Mouse (Mus musculus) heart, embryonic 10.5 days (tissue): ENCODE data around the gene Nt5c2. TPM values are rescaled to one million over a fixed set of nuclear protein-coding genes. Genes with fewer than 3 reads are reported as not detected.

Experiments used
- DNase-seq: peaks from one replicate; pipeline ENCODE4 v3.0.0-alpha.2; 2017; ENCODE audit warnings: low spot score
- H3K27ac ChIP-seq: fragments of 300-500 bp; sonication (generic); 2 replicates; pipeline ENCODE4 v1.5.1; 2016; ENCODE audit warnings: mild to moderate bottlenecking
- H3K27me3 ChIP-seq: fragments of 300-500 bp; sonication (generic); 2 replicates; pipeline ENCODE4 v1.6.1; 2016; ENCODE audit warnings: mild to moderate bottlenecking; ENCODE audit not compliant: poor library complexity, insufficient read depth, severe bottlenecking
- H3K36me3 ChIP-seq: fragments of 300-500 bp; sonication (generic); 2 replicates; pipeline ENCODE4 v1.6.1; 2016; ENCODE audit warnings: mild to moderate bottlenecking, moderate library complexity
- H3K4me1 ChIP-seq: fragments of 300-500 bp; sonication (generic); 2 replicates; pipeline ENCODE4 v1.6.1; 2016; ENCODE audit warnings: mild to moderate bottlenecking
- H3K4me3 ChIP-seq: fragments of 300-500 bp; sonication (generic); 2 replicates; pipeline ENCODE4 v1.5.1; 2016; ENCODE audit warnings: mild to moderate bottlenecking, moderate library complexity
- H3K9me3 ChIP-seq: fragments of 300-500 bp; sonication (generic); 2 replicates; pipeline ENCODE4 v1.6.1; 2016; ENCODE audit warnings: mild to moderate bottlenecking, moderate library complexity
- WGBS: fragments of 180-500 bp; shearing (Covaris S2); methylation state at CpG from one replicate; pipeline ENCODE4 v1.1.7; 2016; 5-methylcytosine and 5-hydroxymethylcytosine counted together
- polyA plus RNA-seq: library from polyadenylated mRNA; unstranded; fragments of >200 nt; fragmentation: Nextera tagmentation; extraction: Ambion mirVana; gene quantifications from 2 replicates; pipeline ENCODE4 v1.2.1, GENCODE M21; 2016

Nt5c2 gene
- polyA plus RNA-seq, 1 experiment from 2014 or later, result 71.8 TPM

DNA sequence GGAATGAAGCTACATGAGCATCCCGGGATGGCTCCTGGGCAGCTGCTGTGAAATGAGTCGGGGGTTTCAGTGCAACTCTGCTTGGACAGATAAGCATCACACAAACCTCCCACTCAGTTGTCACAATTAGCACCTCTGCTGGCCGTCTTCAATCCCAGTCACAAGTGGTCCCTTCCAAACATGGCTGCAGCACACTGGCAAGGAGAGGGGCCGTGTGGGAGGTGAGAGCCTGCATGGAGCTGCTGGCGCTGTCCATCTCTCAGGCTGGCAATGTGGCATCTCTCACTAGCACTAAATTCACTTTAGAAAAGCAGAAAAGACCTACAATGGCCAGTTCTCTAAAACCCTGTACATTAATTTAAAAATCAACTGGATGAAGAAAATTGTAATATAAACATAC is 116.7 kb downstream of the Nt5c2 start:
- Histone ChIP-seq H3K27me3 (no peaks in the 10 kb centered on the region), H3K4me3 (no peak overlapping the region), H3K9me3 (peaks cover 4% of the 10 kb centered on the region; the same call in 1 of the 2 replicates), H3K27ac (no peak overlapping the region), H3K4me1 (no peaks in the 10 kb centered on the region), H3K36me3 (peaks cover 27% of the 10 kb centered on the region)
- no peak for DNase-seq
- 61% methylated on average over 5 of the region's 5 CpGs for WGBS

DNA sequence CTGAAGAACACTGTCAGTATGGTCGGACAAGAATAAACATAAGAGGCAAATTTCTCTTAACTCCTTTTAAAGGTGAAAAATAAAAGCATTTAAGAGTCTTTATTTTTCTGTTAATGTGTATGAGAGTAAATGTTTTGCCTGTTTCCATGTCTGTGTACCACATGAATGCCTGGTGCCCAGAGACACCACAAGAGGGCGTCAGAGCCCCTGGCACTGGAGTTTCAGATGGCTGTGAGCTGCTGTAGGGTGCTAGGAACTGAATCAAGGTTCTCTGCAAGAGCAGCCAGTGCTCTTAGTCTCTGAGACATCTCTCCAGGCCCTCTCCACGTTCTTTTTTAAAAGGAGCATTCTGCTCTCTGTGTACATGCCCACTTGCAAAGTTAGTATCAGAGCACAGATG is 117.8 kb downstream of the Nt5c2 start:
- 82% methylated on average over 3 of the region's 3 CpGs for WGBS

DNA sequence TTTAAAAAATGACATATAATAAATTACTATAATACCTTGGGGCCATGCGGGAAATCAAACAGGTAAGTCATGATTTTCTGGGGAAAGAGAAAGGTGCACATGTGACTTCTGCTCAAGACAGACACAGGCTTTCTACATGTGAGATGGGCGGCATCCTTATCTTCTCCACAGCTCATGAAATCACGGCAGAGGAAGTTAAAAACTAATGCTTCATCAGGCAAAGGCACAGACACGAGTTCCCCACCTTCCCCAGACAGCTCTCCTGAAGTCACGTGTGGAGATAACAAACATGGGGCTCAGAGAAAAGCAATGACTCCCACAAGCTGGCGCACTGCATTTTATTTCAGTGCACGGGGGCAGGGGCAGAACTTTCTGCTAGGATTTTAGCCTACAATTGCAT is 121.5 kb downstream of the Nt5c2 start:
- H3K27me3 ChIP-seq, result no peaks in the 10 kb centered on the region
- no peak for DNase-seq
- H3K9me3 ChIP-seq, result peaks cover 4% of the 10 kb centered on the region; the same call in 1 of the 2 replicates
- H3K4me3 ChIP-seq, result no peak overlapping the region
- H3K4me1 ChIP-seq, result no peaks in the 10 kb centered on the region
- no peak overlapping the region for H3K27ac ChIP-seq
- whole genome bisulfite sequencing, result 82% methylated on average over 7 of the region's 7 CpGs
- peaks cover 68% of the 10 kb centered on the region for H3K36me3 ChIP-seq

More for the DNA sequence above, 117.8 kb downstream of the Nt5c2 start:
- no peak overlapping the region for H3K27ac ChIP-seq
- no peak for DNase-seq
- peaks cover 4% of the 10 kb centered on the region; the same call in 1 of the 2 replicates for H3K9me3 ChIP-seq
- no peak overlapping the region for H3K4me3 ChIP-seq
- no peaks in the 10 kb centered on the region for H3K4me1 ChIP-seq
- H3K27me3 ChIP-seq, result no peaks in the 10 kb centered on the region
- peaks cover 34% of the 10 kb centered on the region for H3K36me3 ChIP-seq

DNA sequence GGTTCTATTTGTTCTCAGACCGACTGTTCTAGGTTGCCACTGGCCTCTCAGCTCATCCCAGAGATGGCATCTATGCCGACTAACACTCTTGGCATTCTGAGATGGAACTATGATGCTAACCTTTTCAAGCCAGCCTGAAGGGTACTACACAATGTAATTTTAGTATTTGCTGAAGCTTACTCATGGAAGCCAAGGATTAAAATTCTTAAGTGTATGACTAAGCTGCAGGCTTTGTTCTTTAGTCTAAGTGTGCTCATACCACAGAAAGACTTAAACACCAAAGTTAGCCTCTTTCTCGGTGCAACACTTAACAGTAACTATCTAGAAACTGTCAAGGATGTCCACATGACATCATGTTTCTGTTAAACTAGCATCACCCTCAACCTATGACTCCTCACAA is 122.1 kb downstream of the Nt5c2 start:
- WGBS, result 85% methylated on average over 3 of the region's 3 CpGs
- H3K27me3 ChIP-seq, result no peaks in the 10 kb centered on the region
- H3K9me3 ChIP-seq, result peaks cover 4% of the 10 kb centered on the region; the same call in 1 of the 2 replicates
- no peak overlapping the region for H3K27ac ChIP-seq
- no peaks in the 10 kb centered on the region for H3K4me1 ChIP-seq
- peaks cover 68% of the 10 kb centered on the region for H3K36me3 ChIP-seq
- no peak for DNase-seq
- no peak overlapping the region for H3K4me3 ChIP-seq

DNA sequence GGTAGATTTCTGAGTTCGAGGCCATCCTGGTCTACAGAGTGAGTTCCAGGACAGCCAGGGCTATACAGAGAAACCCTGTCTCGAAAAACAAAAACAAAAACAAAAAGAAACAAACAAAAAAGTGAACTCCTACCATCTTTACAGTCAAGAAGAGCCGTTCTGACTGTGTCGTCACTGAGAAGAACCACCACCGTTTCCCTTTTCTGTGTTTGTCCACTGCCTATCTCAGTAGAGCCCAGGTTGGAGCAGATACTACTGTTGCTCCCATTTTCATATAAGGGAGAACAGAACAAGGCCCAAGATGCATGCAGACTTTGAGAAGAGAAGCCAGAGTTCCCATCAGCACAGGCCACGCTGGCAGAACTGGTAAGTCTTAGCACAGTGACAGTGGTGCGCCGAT is 124.3 kb downstream of the Nt5c2 start:
- 94% methylated on average over 8 of the region's 8 CpGs for WGBS
- H3K27ac ChIP-seq, result no peak overlapping the region
- peaks cover 75% of the 10 kb centered on the region for H3K36me3 ChIP-seq
- no peaks in the 10 kb centered on the region for H3K27me3 ChIP-seq
- H3K9me3 ChIP-seq, result no peaks in the 10 kb centered on the region
- no peak for DNase-seq
- no peak overlapping the region for H3K4me3 ChIP-seq
- H3K4me1 ChIP-seq, result no peaks in the 10 kb centered on the region

DNA sequence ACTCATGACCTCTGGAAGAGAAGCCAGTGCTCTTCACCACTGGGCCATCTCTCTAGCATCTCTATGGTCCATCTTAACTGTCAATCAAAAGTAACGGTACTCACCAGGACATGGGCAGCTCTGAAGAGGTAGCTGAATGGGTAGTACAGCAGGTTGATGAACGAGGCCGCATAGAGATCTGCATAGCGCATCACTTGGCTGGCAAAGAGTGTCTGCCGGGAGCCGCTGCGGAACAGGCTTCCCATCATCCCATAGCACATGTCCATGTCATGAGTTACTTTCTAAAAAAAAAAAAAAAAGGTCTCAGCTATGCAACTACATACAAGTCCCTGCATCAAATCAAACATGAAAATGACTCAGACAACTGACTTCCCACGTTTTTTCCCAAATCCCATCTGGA is 125.3 kb downstream of the Nt5c2 start:
- Histone ChIP-seq H3K36me3 (peaks cover 80% of the 10 kb centered on the region), H3K27me3 (no peaks in the 10 kb centered on the region), H3K4me3 (no peak overlapping the region), H3K27ac (no peak overlapping the region), H3K9me3 (no peaks in the 10 kb centered on the region), H3K4me1 (no peaks in the 10 kb centered on the region)
- 91% methylated on average over 8 of the region's 8 CpGs for WGBS
- DNase-seq, result no peak

DNA sequence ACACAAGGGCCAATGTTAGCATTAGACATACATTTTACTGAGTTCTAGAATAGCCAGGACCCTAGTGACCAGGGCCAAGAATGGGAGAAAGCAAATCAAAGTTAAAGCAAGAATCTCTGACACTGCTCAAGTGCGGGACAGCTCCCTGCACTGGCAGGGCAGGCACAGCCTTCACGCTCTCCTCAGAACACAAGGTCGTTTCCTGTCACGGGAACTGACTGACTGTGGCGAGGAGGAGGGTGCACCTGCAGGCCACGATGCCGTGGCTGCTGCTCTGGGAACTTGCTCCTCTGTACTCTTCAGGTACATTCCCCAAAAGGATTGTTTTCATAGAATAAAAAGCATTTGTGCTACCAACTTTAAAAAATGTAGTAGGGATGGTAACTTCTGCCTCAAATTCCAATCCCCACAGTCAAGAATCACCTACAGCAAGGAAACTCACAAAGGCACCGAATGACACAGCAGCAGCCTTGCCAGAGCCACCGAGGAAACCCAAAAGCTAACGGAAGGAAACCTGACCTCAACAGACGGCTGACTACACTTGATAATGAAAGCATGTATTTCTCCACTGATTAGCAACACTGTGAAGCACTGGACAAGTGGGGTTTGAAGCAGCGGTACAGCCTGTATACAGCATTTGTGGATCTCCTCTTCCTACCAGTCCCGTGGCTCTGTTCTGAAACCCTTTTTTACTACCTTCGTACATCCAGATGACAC is 127.0 kb downstream of the Nt5c2 start:
- H3K4me1 ChIP-seq, result no peaks in the 10 kb centered on the region
- H3K27me3 ChIP-seq, result no peaks in the 10 kb centered on the region
- WGBS, result 59% methylated on average over 14 of the region's 14 CpGs
- no peak for DNase-seq
- no peak overlapping the region for H3K27ac ChIP-seq
- peaks cover 87% of the 10 kb centered on the region for H3K36me3 ChIP-seq
- no peaks in the 10 kb centered on the region for H3K9me3 ChIP-seq
- no peak overlapping the region for H3K4me3 ChIP-seq

DNA sequence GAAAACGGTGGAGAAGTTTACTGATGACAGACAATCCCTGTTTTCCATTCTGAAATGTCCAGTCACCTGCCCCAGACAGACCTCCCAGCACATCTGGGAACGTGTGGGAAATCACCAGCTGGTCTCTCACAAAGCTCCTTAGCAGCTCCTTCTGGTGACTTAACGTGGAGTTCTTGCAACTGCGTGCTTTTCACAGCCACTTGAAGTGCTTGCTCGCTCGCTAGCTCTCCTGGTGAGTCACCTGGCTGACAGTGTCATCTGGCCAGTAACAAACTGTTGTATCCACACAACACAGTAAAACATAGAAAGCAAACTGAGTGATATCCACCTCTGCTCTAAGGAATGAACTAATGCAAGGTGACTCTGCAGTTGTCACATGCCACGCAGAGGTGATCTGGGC is 128.1 kb downstream of the Nt5c2 start:
- Histone ChIP-seq H3K9me3 (no peaks in the 10 kb centered on the region), H3K27ac (no peak overlapping the region), H3K36me3 (peaks cover 88% of the 10 kb centered on the region), H3K27me3 (no peaks in the 10 kb centered on the region), H3K4me3 (no peak overlapping the region), H3K4me1 (no peaks in the 10 kb centered on the region)
- DNase-seq, result no peak
- WGBS, result 83% methylated on average over 7 of the region's 7 CpGs

DNA sequence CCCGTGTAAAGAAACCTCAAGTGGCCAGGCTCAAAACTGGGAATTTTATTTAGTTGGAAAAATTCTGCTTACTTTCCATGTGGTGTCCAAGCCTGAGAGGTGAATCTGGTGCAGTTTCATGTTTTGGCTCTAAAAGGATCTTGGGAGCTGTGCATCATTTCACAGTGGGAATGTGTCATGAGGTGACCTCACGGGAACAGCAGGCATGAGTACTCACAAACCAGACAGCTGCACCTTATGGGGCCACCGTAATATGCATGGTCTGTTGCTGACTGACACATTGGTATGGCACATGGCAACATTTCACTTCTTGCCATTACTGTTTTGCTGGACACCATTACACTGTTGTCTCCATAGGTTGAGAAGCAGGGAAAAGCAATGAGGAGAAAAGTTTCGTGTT is 129.6 kb downstream of the Nt5c2 start:
- WGBS, result 92% methylated on average over 4 of the region's 4 CpGs
- H3K27me3 ChIP-seq, result no peaks in the 10 kb centered on the region
- DNase-seq, result no peak
- peaks cover 78% of the 10 kb centered on the region for H3K36me3 ChIP-seq
- no peaks in the 10 kb centered on the region for H3K9me3 ChIP-seq
- H3K4me1 ChIP-seq, result no peaks in the 10 kb centered on the region
- H3K4me3 ChIP-seq, result no peak overlapping the region
- H3K27ac ChIP-seq, result no peak overlapping the region

DNA sequence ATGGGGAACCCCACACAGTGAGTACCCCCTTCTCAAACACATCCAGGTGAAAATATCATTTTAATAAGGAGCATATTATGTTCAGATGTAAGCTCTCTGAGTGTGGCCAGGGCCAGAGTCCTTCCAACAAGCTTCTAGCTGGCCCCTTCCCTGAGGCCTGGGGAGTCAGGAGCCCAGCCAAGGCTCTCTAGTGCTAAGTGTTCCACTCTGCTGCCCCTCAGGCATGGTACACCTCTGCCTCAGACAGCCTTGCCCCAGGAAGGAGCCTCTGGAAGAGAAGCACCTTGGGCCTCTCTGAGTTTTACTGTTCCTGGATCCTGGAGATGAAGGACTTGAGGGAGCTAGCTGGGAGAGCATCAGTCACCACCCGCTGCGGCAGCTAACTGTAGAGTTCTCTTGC is 135.1 kb downstream of the Nt5c2 start:
- Histone ChIP-seq H3K36me3 (peaks cover 30% of the 10 kb centered on the region), H3K4me1 (no peaks in the 10 kb centered on the region), H3K27ac (no peak overlapping the region), H3K4me3 (no peak overlapping the region), H3K27me3 (no peaks in the 10 kb centered on the region), H3K9me3 (no peaks in the 10 kb centered on the region)
- WGBS, result 96% methylated on average over 2 of the region's 2 CpGs
- DNase-seq, result no peak

DNA sequence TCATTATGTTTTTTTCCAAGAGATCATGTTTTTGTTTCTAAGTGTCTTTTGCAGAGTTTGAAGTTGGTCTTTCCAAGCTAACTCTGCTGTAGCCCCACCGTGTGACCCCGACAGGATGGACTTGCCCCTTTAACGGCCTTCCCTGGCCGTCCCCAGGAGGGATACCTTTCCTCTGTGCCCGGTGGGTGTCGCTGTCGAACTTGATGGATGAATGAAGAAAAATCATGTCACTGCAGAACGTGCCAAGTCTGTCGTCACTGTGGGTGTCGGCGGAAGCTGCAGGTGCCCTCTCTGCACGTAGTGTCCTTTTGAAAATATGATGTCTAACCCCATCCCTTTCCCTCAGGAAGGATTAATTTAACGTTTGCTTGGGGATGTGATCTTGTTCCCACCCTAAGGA is 136.6 kb downstream of the Nt5c2 start:
- Histone ChIP-seq H3K4me1 (no peaks in the 10 kb centered on the region), H3K27ac (no peak overlapping the region), H3K36me3 (peaks cover 16% of the 10 kb centered on the region; the same call in 1 of the 2 replicates), H3K27me3 (no peaks in the 10 kb centered on the region), H3K4me3 (no peak overlapping the region), H3K9me3 (no peaks in the 10 kb centered on the region)
- WGBS, result 65% methylated on average over 13 of the region's 13 CpGs
- no peak for DNase-seq

DNA sequence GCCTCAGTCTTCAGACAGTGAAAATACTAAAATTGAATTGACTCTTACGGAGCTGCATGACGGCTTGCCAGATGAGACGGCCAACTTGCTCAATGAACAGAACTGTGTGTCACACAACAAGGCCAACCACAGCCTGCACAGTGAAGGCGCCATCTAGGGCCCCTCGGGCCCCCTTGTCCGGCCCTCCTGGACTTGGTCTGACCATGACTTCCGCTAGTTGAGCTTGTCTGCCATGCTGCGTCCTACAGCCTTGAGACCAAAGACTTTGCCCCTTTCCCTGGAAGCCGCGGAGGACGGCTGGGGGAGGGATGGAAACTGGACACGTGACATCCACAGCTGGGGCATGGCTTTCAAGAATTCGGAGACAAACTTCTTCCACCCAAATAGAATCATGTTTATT is 137.1 kb downstream of the Nt5c2 start:
- H3K4me3 ChIP-seq, result no peak overlapping the region
- H3K27ac ChIP-seq, result no peak overlapping the region
- WGBS, result 88% methylated on average over 13 of the region's 13 CpGs
- no peaks in the 10 kb centered on the region for H3K9me3 ChIP-seq
- peaks cover 14% of the 10 kb centered on the region; the same call in 1 of the 2 replicates for H3K36me3 ChIP-seq
- H3K4me1 ChIP-seq, result no peaks in the 10 kb centered on the region
- DNase-seq, result no peak
- no peaks in the 10 kb centered on the region for H3K27me3 ChIP-seq

DNA sequence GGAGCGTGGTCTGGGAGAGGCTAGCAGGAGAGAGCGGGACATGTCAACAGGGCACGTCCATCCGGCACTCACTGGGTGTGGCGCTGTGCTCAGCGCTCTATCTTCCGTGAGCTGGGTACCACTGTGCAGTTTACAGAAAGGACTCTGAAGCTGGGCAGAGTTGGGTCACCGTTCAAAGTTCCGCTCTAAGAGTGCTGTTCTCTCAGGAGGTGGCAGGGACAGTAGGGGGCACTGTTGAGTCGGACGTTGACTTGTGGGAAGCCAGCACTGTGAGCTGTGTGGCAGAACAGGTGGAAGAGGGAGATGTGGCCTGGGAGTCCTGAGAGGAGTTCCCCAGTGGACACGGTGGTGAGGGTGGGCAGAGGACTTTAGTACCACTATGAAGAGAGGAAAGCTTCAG is 139.2 kb downstream of the Nt5c2 start:
- Histone ChIP-seq H3K27ac (no peak overlapping the region), H3K27me3 (no peaks in the 10 kb centered on the region), H3K36me3 (no peaks in the 10 kb centered on the region), H3K9me3 (no peaks in the 10 kb centered on the region), H3K4me3 (no peak overlapping the region), H3K4me1 (no peaks in the 10 kb centered on the region)
- peak; percentile 89 for DNase-seq
- 43% methylated on average over 12 of the region's 12 CpGs for WGBS

DNA sequence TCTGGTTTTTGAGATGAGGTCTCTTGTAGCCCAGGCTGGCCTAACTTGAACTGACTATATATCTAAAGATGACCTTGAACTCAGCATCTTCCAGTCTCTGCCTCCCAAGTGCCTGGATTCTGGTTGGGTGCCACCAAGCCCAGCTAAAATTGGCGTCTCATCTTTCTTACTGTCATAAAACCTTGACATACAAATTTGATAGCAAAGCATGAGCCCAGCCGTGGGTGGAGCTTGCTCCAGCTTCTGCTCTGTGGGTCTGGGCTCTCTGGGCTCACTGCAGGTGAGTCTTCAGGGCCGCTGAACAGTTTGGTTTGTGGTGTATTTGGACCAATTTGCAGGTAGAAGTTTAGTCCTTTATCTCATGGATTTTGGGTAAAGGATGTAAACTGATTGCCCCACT is 141.0 kb downstream of the Nt5c2 start:
- H3K27me3 ChIP-seq, result no peaks in the 10 kb centered on the region
- no peaks in the 10 kb centered on the region for H3K36me3 ChIP-seq
- H3K4me1 ChIP-seq, result peaks cover 6% of the 10 kb centered on the region; the same call in 1 of the 2 replicates
- no peak overlapping the region for H3K4me3 ChIP-seq
- no peaks in the 10 kb centered on the region for H3K9me3 ChIP-seq
- no peak for DNase-seq
- 85% methylated on average over 3 of the region's 3 CpGs for WGBS
- H3K27ac ChIP-seq, result no peak overlapping the region
